Mouse (Mus musculus) midbrain, postnatal 0 days (tissue): Measurements from ENCODE around the gene Atp6v1g1. TPM values are rescaled to one million over a fixed set of nuclear protein-coding genes. Genes with fewer than 3 reads are reported as not detected.

ENCODE experiments used
- ATAC-seq: fragments of 200-750 bp; cut with Nextera tagmentation; 2 replicates; pipeline ENCODE4 v1.8.0; 2017; ENCODE audit warnings: moderate number of reproducible peaks, mild to moderate bottlenecking, moderate TSS enrichment, moderate library complexity; ENCODE audit not compliant: low FRiP score
- DNase-seq: peaks from one replicate; pipeline ENCODE4 v3.0.0-alpha.2; 2015; ENCODE audit warnings: low spot score
- H3K27ac ChIP-seq: fragments of 300-500 bp; sonication (generic); 2 replicates; pipeline ENCODE4 v1.5.1; 2014; ENCODE audit warnings: low read depth, mild to moderate bottlenecking, low read length, mixed read lengths
- H3K27me3 ChIP-seq: fragments of 300-500 bp; sonication (generic); 2 replicates; pipeline ENCODE4 v1.6.1; 2014; ENCODE audit warnings: low read length, control low read depth, mixed read lengths; ENCODE audit not compliant: insufficient read depth
- H3K36me3 ChIP-seq: fragments of 300-500 bp; sonication (generic); 2 replicates; pipeline ENCODE4 v1.6.1; 2014; ENCODE audit warnings: low read length, control low read depth, mixed read lengths; ENCODE audit not compliant: insufficient read depth
- H3K4me1 ChIP-seq: fragments of 300-500 bp; sonication (generic); 2 replicates; pipeline ENCODE4 v1.6.1; 2014; ENCODE audit warnings: mild to moderate bottlenecking, control low read depth, antibody characterized with exemption, low read length, mixed read lengths; ENCODE audit not compliant: insufficient read depth
- H3K4me2 ChIP-seq: fragments of 300-500 bp; sonication (generic); 2 replicates; pipeline ENCODE4 v1.6.1; 2014; ENCODE audit warnings: low read depth, mild to moderate bottlenecking, low read length, mixed read lengths; ENCODE audit not compliant: poor library complexity, severe bottlenecking
- H3K4me3 ChIP-seq: fragments of 300-500 bp; sonication (generic); 2 replicates; pipeline ENCODE4 v1.5.1; 2014; ENCODE audit warnings: low read depth, mild to moderate bottlenecking, low read length, moderate library complexity
- H3K9ac ChIP-seq: fragments of 300-500 bp; sonication (generic); replicated peaks from 2 replicates; pipeline ENCODE4 v1.6.1; 2014; ENCODE audit warnings: mild to moderate bottlenecking, low read length, moderate library complexity, mixed read lengths; ENCODE audit not compliant: poor library complexity, severe bottlenecking
- H3K9me3 ChIP-seq: fragments of 300-500 bp; sonication (generic); 2 replicates; pipeline ENCODE4 v1.6.1; 2016; ENCODE audit warnings: low read length, control low read depth
- CTCF ChIP-seq: IDR thresholded peaks from 2 replicates; pipeline ENCODE4 v1.5.1; 2016; ENCODE audit warnings: antibody characterized with exemption, mild to moderate bottlenecking
- WGBS: fragments of 180-500 bp; shearing (Covaris S2); extraction: QIAGEN DNeasy Blood & Tissue Kit; methylation state at CpG from one replicate; pipeline ENCODE4 v1.1.7; 2014; 5-methylcytosine and 5-hydroxymethylcytosine counted together
- polyA plus RNA-seq: library from polyadenylated mRNA; unstranded; fragments of >200 nt; fragmentation: Nextera tagmentation; extraction: Ambion mirVana; gene quantifications from 2 replicates; pipeline ENCODE4 v1.2.1, GENCODE M21; 2015
- total RNA-seq: library from RNA; depleted of rRNA; stranded (reverse); fragments of >200 nt; gene quantifications from 2 replicates; pipeline ENCODE4 v1.2.3, GENCODE M21; 2014

Atp6v1g1 gene
- total and polyA plus RNA-seq, 2 experiments from 2014 or later, result 142 to 357 TPM

- H3K9me3 ChIP-seq, result no peaks in the 10 kb centered on the region
- H3K4me3 ChIP-seq, result no peak overlapping the region
- ATAC-seq, result no peak
- H3K4me1 ChIP-seq, result 0 out of 2 replicates have a peak, but pooled peaks cover 7% of the 10 kb centered on the region
- H3K9ac ChIP-seq, result no peak overlapping the region
- no peak overlapping the region for H3K27ac ChIP-seq
- 83% methylated on average over 7 of the region's 7 CpGs for WGBS
- TF ChIP-seq CTCF, result no peak
- DNase-seq, result no peak
- H3K4me2 ChIP-seq, result no peak overlapping the region
- H3K36me3 ChIP-seq, result no peaks in the 10 kb centered on the region
- no peaks in the 10 kb centered on the region for H3K27me3 ChIP-seq
These were observed 17.5 kb downstream of the Atp6v1g1 start for GRCm38 (mm10) chr4:63561861-63562675.

- no peak for ATAC-seq
- 0 out of 2 replicates have a peak, but pooled peaks cover 7% of the 10 kb centered on the region for H3K4me1 ChIP-seq
- no peaks in the 10 kb centered on the region for H3K27me3 ChIP-seq
- H3K9me3 ChIP-seq, result no peaks in the 10 kb centered on the region
- no peak for TF ChIP-seq CTCF
- H3K4me2 ChIP-seq, result no peak overlapping the region
- H3K27ac ChIP-seq, result no peak overlapping the region
- no peak overlapping the region for H3K9ac ChIP-seq
- no peak for DNase-seq
- no peak overlapping the region for H3K4me3 ChIP-seq
- 84% methylated on average over 4 of the region's 4 CpGs for WGBS
- H3K36me3 ChIP-seq, result no peaks in the 10 kb centered on the region
These were observed 18.2 kb downstream of the Atp6v1g1 start for GRCm38 (mm10) chr4:63562742-63563141.

GRCm38 (mm10) chr4:63567712-63568390, 23.3 kb downstream of the Atp6v1g1 start:
- H3K36me3 ChIP-seq, result no peaks in the 10 kb centered on the region
- H3K27ac ChIP-seq, result no peak overlapping the region
- no peak overlapping the region for H3K4me2 ChIP-seq
- TF ChIP-seq CTCF, result no peak
- ATAC-seq (no peak; the same call in 1 of the 2 replicates), DNase-seq (no peak)
- H3K4me1 ChIP-seq, result no peaks in the 10 kb centered on the region; the same call in 1 of the 2 replicates
- 93% methylated on average over 8 of the region's 10 CpGs for WGBS
- no peaks in the 10 kb centered on the region for H3K9me3 ChIP-seq
- H3K4me3 ChIP-seq, result no peak overlapping the region
- H3K27me3 ChIP-seq, result no peaks in the 10 kb centered on the region
- no peak overlapping the region for H3K9ac ChIP-seq

- H3K36me3 ChIP-seq, result no peaks in the 10 kb centered on the region
- no peak for DNase-seq
- no peak overlapping the region for H3K4me3 ChIP-seq
- no peaks in the 10 kb centered on the region for H3K9me3 ChIP-seq
- no peaks in the 10 kb centered on the region for H3K27me3 ChIP-seq
- H3K27ac ChIP-seq, result no peak overlapping the region
- no peak for ATAC-seq
- no peak overlapping the region for H3K4me2 ChIP-seq
- 87% methylated on average over 8 of the region's 8 CpGs for WGBS
- H3K4me1 ChIP-seq, result no peaks in the 10 kb centered on the region; the same call in 1 of the 2 replicates
- no peak for TF ChIP-seq CTCF
- H3K9ac ChIP-seq, result no peak overlapping the region
These were observed 24.8 kb downstream of the Atp6v1g1 start for GRCm38 (mm10) chr4:63569322-63569721.

GRCm38 (mm10) chr4:63570208-63570781, 25.7 kb downstream of the Atp6v1g1 start:
- Histone ChIP-seq H3K27ac (peak overlapping the region; percentile 4; the same call in 1 of the 2 replicates), H3K4me2 (no peak overlapping the region), H3K27me3 (no peaks in the 10 kb centered on the region), H3K9ac (no peak overlapping the region), H3K4me1 (no peaks in the 10 kb centered on the region; the same call in 1 of the 2 replicates), H3K36me3 (no peaks in the 10 kb centered on the region), H3K4me3 (no peak overlapping the region), H3K9me3 (no peaks in the 10 kb centered on the region)
- ATAC-seq (no peak), DNase-seq (no peak)
- 24% methylated on average over 7 of the region's 7 CpGs for WGBS
- TF ChIP-seq CTCF, result no peak
